Mouse (Mus musculus): ENCODE data around the gene Olfml2b.

Gene Olfml2b

GRCm38 (mm10) chr1:170644255-170645205 is at the start of gene Olfml2b:
Gene Olfml2b (plus strand): TSS chr1:170644532.
- in situ Hi-C loops (cut with MseI, MboI): no loop called here

DNA sequence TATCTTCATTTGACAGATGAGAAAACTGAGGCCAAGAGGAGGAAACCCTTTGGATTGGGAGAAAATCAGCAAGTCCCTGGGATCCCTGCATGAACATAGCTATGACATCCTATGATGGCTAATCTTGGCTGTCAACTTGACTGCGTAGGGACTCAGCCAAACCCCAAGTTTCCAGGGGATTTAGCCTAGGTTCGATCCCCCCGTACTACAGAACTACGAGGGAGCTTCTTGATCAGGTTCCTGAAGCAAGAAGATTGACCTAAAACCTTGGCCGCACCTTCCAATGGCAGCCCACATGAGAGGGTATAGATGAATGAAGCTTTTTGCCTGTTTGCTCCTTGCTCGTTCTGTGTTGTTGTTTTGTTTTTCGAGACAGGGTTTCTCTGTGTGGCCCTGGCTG is 49.8 kb upstream of the Olfml2b start:
- in situ Hi-C loops (cut with MseI, MboI): no loop called here

- in situ Hi-C loops (cut with MseI, MboI): no loop called here
Measured at GRCm38 (mm10) chr1:170605228-170606001, 38.9 kb upstream of the Olfml2b start.

- in situ Hi-C loops (cut with MseI, MboI): no loop called here
Measured at GRCm38 (mm10) chr1:170607231-170607917, 37.0 kb upstream of the Olfml2b start.

DNA sequence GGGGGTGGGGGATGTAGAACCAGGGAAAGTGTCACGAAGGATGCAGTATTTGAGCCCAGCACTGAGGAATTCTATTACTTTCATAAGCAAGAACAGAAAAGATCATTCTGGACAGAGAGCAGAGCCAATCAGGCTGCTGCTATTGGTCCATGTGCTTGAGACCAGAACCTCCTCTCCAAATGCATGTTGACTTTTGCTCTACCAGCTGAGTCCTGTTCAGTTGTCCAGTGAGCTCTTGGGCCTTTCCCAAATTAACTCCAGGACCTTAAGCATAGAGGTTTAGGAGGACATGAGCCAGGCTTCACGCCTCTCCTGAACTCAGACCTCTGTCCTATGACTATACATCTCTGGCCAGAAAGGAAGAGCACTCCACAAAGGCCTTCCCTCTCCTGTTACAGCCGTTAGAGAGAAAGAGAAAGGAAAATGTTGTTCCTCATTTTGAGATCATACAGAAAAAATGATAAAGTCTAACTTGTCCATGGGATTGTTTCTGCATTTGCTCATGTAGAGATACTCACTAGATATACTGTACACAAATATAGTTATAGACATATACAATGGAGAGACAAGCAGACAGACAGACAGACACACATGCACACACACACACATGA is 35.8 kb upstream of the Olfml2b start:
- in situ Hi-C loops (cut with MseI, MboI): no loop called here

DNA sequence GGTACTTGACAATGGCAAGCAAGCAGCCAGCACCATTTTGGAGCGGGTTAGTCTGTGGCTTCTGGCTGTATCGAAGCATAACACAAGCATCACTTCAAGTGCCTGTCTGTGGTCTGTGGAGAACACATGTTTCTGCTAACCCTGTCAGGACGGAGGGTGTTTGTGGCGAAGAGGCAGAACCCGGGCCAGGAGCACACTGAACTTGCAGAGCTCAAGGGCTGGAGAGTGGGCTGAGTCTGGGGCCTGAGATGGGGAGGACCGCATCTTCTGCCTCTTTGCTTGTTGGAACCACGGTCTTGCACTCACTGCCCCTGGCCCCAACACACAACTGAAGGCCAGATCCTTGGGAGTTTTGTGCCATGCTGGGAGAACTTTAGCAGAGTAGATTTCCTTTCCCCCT is 34.5 kb upstream of the Olfml2b start:
- in situ Hi-C loops (cut with MseI, MboI): loop anchor here (5.0 to 10.0 kb wide), 3 partner anchors 213 to 318 kb away; no protein-coding TSS in a partner anchor

DNA sequence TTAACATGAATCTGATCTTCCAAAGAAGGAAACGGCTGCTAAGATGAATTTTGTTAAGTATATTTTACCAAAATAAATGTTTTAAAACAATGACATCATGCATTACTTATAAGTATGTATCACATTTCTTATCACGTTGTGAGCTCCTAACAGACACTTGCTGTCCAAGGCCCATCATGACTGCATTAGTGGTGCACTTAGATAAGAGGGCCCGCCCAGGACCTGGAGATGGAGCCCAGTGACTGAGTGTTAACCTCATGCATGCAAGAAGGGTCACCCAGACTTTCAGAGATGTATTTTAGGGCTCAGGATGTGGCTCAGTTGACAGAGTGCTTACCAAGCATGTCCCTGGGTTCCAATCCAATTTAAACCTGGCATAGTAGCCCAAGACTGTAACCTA is 34.0 kb upstream of the Olfml2b start:
- in situ Hi-C loops (cut with MseI, MboI): loop anchor here (5.0 to 10.0 kb wide), 3 partner anchors 213 to 318 kb away; no protein-coding TSS in a partner anchor

- in situ Hi-C loops (cut with MseI, MboI): loop anchor here (5.0 to 10.0 kb wide), 3 partner anchors 213 to 318 kb away; no protein-coding TSS in a partner anchor
Measured at GRCm38 (mm10) chr1:170610695-170611094, 33.6 kb upstream of the Olfml2b start.

DNA sequence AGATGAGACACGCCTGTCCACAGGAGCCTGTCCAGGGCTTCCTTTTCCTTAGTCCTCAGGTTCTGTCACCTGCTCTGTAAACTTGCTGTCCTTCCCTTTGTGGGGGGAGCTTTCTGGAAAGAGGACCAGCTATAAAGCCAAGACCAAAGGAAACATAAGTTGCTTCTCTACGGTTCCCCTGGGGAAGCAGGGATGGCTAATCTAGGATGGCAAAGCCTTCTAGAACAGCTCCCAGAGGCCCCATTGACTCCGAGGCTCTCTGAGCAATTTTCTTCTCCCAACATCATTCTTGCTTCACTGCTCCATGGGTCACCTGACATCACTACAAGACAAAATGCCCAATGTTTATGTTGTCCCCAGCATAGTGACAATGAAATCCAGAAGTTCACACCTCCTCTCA is 32.7 kb upstream of the Olfml2b start:
- in situ Hi-C loops (cut with MseI, MboI): loop anchor here (5.0 to 10.0 kb wide), 3 partner anchors 214 to 319 kb away; no protein-coding TSS in a partner anchor

GRCm38 (mm10) chr1:170612968-170613872 is 31.1 kb upstream of the Olfml2b start:
- in situ Hi-C loops (cut with MseI, MboI): loop anchor here (5.0 to 10.0 kb wide), 3 partner anchors 216 to 321 kb away; no protein-coding TSS in a partner anchor

DNA sequence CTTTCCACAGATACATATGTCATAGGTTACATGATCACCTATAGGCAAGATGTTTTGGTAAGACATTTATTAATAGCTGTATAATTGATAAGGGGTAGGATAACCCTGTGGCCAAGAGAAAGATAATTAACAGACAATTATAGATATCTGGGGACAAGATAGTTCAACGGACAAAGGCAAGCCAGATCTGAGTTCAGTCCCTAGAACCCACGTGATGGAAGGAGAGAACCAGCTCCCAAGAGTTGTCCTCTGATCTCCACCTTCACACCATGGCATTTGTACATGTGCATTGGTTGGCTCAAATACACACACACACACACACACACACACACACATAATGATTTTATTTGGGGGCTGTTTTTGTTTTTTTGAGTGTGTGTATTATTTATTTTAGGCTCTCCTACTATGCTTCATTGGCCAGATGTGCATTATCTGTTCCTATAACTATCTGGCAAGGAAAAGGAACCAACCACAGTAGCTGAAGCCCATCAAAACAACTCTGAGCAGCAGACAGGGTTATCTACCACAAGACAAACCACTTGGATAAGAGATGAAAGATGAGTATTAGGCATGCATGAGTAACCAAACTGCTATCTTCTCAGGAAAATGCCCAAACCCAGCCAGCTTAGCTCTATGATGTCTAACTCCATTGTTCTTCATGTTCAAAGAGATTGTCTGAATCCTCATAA is 24.5 kb upstream of the Olfml2b start:
- in situ Hi-C loops (cut with MseI, MboI): loop anchor here in 1 of 2 experiments (10.0 kb wide), 1 partner anchor 325 kb away; no protein-coding TSS in a partner anchor

DNA sequence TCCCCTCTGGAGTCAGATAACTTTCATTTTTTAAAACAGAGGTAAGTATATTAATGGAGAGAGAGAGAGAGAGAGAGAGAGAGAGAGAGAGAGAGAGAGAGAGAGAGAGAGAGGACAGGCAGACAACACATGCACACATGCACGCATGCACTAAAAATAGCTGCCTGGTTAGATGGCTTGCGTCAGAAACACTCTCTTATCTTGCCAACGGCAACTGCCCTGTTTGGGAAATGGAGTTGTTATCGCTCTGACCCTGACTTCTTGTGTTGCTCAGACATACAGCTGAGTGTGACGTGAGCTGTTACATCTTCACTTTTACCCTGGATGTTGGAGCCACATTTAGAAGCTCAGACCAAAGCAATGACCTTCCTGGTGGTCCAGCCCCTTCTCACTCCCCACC is 21.4 kb upstream of the Olfml2b start:
- in situ Hi-C loops (cut with MseI, MboI): no loop called here

GRCm38 (mm10) chr1:170623432-170623831 is 20.9 kb upstream of the Olfml2b start:
- in situ Hi-C loops (cut with MseI, MboI): no loop called here

GRCm38 (mm10) chr1:170630489-170630888 is 13.8 kb upstream of the Olfml2b start:
- in situ Hi-C loops (cut with MseI, MboI): loop anchor here (5.0 to 10.0 kb wide), 2 partner anchors 204 to 207 kb away; no protein-coding TSS in a partner anchor

DNA sequence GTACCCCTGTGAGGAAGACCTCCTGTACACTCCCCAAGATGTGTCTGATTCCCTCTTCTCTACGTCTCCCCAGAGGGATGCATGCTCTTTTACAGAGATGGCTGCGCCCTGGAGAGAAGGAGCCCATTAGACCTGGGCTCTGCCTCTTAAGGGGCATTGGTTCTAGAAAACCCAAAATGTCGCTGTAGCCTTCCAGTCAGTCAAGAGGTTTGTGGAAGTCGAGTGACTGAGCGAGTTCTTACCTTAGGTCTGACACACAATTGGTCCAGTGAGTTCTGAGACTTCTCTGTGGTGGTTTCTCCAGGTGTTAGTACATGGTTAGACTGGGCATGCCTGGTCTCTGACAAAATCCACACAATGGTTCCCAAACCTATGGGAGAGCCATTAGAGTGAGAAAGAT is 12.8 kb upstream of the Olfml2b start:
- in situ Hi-C loops (cut with MseI, MboI): loop anchor here (5.0 to 10.0 kb wide), 2 partner anchors 203 to 206 kb away; no protein-coding TSS in a partner anchor

- in situ Hi-C loops (cut with MseI, MboI): loop anchor here (5.0 to 10.0 kb wide), 2 partner anchors 202 to 205 kb away; no protein-coding TSS in a partner anchor
Measured at GRCm38 (mm10) chr1:170632385-170632784, 11.9 kb upstream of the Olfml2b start.

DNA sequence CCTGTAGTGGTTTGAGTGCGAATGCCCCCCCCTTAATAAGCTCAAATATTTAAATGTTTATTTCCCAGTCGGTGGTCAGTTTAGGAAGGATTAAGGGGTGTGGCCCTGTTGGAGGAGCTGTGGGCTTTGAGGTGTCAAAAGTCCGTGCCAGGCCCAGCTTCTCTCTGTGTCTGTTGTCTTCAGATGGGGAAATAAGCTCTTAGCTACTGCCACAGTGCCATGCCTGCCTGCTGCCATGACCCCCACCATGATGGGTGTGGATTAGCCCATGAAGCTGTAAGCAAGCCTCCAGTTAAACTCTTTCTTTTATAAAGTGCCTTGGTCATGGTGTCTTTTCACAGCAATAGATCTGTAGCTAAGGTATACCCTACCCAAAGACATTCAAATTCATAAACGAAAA is 11.5 kb upstream of the Olfml2b start:
- in situ Hi-C loops (cut with MseI, MboI): loop anchor here (5.0 to 10.0 kb wide), 2 partner anchors 202 to 204 kb away; no protein-coding TSS in a partner anchor

DNA sequence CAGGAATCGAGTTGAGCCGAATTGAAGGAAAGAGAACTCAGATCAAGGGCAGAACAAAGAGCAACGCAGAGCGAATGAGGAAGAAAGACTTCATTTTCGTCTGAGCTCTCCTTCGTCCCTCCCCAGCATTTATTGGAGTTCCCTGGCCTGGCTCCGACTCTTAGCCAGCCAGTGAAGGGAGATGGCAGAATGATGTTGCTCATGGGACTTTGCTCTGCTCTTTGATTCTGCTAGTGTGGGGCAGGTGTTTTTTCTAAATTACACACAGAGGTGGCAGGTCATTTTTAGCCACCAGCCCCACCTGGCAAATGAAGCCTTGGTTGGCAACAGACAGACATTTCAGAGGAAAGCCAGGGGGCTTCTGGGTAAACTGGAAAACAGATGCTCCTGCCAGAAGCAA is 5.4 kb upstream of the Olfml2b start:
- in situ Hi-C loops (cut with MseI, MboI): loop anchor here in 1 of 2 experiments (10.0 kb wide), 1 partner anchor 196 kb away; no protein-coding TSS in a partner anchor

Measured in mouse trophoblast stem cell (cell line).